Mouse (Mus musculus) lung, embryonic 15.5 days (tissue): ENCODE results near the gene Cpb2. TPM values are rescaled to one million over a fixed set of nuclear protein-coding genes. Genes with fewer than 3 reads are reported as not detected.

Source experiments
- ATAC-seq: fragments of 200-750 bp; cut with Nextera tagmentation; 2 replicates; pipeline ENCODE4 v1.8.0; 2017; ENCODE audit warnings: moderate number of reproducible peaks, borderline replicate concordance; ENCODE audit not compliant: low FRiP score, low TSS enrichment; ENCODE audit errors: extremely low read depth
- H3K27ac ChIP-seq: fragments of 300-500 bp; sonication (generic); 2 replicates; pipeline ENCODE4 v1.5.1; 2015; ENCODE audit warnings: moderate library complexity, mild to moderate bottlenecking, inconsistent platforms
- H3K27me3 ChIP-seq: fragments of 300-500 bp; sonication (generic); 2 replicates; pipeline ENCODE4 v1.6.1; 2015; ENCODE audit warnings: inconsistent platforms
- H3K36me3 ChIP-seq: fragments of 300-500 bp; sonication (generic); 2 replicates; pipeline ENCODE4 v1.6.1; 2015; ENCODE audit warnings: inconsistent platforms
- H3K4me1 ChIP-seq: fragments of 300-500 bp; sonication (generic); 2 replicates; pipeline ENCODE4 v1.6.1; 2015; ENCODE audit warnings: inconsistent platforms
- H3K4me2 ChIP-seq: fragments of 300-500 bp; sonication (generic); 2 replicates; pipeline ENCODE4 v1.6.1; 2015; ENCODE audit warnings: inconsistent platforms, mild to moderate bottlenecking, moderate library complexity
- H3K4me3 ChIP-seq: fragments of 300-500 bp; sonication (generic); 2 replicates; pipeline ENCODE4 v1.5.1; 2015; ENCODE audit warnings: mild to moderate bottlenecking, inconsistent platforms
- H3K9ac ChIP-seq: fragments of 300-500 bp; sonication (generic); 2 replicates; pipeline ENCODE4 v1.6.1; 2015; ENCODE audit warnings: inconsistent platforms
- H3K9me3 ChIP-seq: fragments of 300-500 bp; sonication (generic); 2 replicates; pipeline ENCODE4 v1.6.1; 2016; ENCODE audit warnings: inconsistent platforms
- WGBS: fragments of 180-500 bp; shearing (Covaris S2); methylation state at CpG from one replicate; pipeline ENCODE4 v1.1.7; 2015; 5-methylcytosine and 5-hydroxymethylcytosine counted together
- polyA plus RNA-seq: library from polyadenylated mRNA; unstranded; fragments of >200 nt; fragmentation: Nextera tagmentation; extraction: Ambion mirVana; gene quantifications from 2 replicates; pipeline ENCODE4 v1.2.1, GENCODE M21; 2015

Gene Cpb2
- polyA plus RNA-seq, 1 experiment from 2014 or later, result not detected

DNA sequence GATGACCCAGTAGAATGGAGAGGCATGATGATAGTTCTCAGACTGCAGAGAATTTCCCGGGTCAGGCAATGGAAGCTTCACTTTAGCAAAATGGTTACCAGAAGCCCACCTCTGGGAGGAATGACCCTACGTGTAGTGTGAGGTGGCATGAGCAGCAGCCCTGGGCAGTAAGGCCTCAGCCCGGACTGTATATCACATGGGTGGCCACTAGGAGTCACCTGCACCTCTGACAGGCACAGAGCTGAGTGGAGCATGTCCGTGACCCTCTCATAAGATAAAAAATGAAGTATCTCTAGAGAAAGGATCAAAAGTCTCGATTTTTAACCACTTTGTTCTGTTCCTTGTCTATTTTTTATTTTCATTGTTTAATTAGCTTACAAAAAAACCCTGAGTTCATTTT lies 14.4 kb downstream of the Cpb2 start:
- ATAC-seq, result no peak
- Histone ChIP-seq H3K36me3 (no peaks in the 10 kb centered on the region), H3K27me3 (no peaks in the 10 kb centered on the region), H3K27ac (no peak overlapping the region), H3K9ac (no peak overlapping the region), H3K4me1 (no peaks in the 10 kb centered on the region), H3K9me3 (no peaks in the 10 kb centered on the region), H3K4me2 (no peak overlapping the region), H3K4me3 (no peak overlapping the region)
- 38% methylated on average over 5 of the region's 5 CpGs for WGBS

DNA sequence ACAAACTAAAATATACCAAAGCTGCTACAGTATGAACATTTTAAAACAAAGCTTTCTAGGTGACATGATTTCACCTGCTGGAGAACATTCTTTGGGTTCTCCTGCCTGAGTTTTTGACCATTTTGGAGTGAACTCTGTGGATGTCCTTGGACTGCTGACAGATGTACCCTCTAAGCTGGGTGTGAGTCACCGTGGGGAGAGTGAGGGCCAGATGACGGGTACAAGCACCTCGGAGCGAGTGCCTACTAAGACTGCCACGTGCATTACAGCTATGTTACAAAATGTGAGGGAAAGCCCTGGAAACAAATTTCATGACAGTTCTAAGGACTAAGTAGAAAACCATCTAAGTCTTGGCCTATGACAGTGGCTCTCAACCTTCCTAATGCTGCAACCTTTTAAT lies 27.4 kb downstream of the Cpb2 start:
- no peak overlapping the region for H3K27ac ChIP-seq
- no peak overlapping the region for H3K4me3 ChIP-seq
- WGBS, result 82% methylated on average over 5 of the region's 5 CpGs
- H3K9ac ChIP-seq, result no peak overlapping the region
- no peaks in the 10 kb centered on the region for H3K9me3 ChIP-seq
- H3K4me2 ChIP-seq, result no peak overlapping the region
- no peaks in the 10 kb centered on the region for H3K4me1 ChIP-seq
- H3K36me3 ChIP-seq, result no peaks in the 10 kb centered on the region
- H3K27me3 ChIP-seq, result 0 out of 2 replicates have a peak, but pooled peaks cover 3% of the 10 kb centered on the region
- ATAC-seq, result no peak

DNA sequence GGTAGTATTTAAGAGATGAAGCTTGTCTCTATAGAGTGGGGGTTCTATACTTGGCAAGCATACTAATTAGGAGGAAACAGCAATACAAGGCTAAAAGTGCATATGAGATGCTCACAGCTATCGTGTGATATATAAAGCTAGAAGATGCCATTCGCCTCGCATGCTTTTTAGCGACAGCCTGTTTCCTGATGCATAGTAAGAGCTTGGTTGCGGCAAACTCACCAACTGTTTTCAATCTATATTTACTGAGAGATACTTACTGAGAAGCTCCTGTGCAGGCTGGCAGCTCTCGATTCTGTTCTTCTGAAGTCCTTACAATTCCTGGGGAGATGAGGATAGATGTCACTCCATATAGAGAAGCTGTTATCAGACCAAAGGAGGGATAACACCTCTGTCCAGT lies 37.6 kb downstream of the Cpb2 start:
- no peaks in the 10 kb centered on the region for H3K9me3 ChIP-seq
- ATAC-seq, result no peak
- no peak overlapping the region for H3K9ac ChIP-seq
- H3K4me3 ChIP-seq, result no peak overlapping the region
- no peaks in the 10 kb centered on the region for H3K36me3 ChIP-seq
- no peak overlapping the region for H3K27ac ChIP-seq
- WGBS, result 79% methylated on average over 6 of the region's 6 CpGs
- H3K4me2 ChIP-seq, result no peak overlapping the region
- H3K27me3 ChIP-seq, result no peaks in the 10 kb centered on the region
- H3K4me1 ChIP-seq, result peaks cover 9% of the 10 kb centered on the region

DNA sequence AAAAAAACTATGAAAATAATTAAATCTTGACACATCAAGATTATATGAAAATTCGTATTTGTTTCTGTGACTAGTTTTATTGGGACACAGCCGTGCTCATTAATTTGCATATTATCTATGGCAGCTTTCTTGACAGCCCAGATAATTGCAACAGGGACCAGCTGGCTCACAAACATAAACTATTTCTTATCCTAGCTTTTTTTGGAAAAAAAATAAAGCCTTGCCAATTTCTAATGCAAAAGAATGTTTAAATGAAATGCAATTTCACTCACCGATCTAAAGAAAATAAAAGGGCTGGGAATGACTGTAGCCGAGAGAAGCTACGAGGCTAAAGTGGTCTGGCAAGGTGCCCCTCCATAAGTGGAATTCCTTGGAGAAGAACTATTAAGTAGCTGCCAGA lies 38.3 kb downstream of the Cpb2 start:
- H3K9ac ChIP-seq, result no peak overlapping the region
- no peaks in the 10 kb centered on the region for H3K27me3 ChIP-seq
- WGBS, result 23% methylated on average over 5 of the region's 5 CpGs
- peak; percentile 12; the same call in 1 of the 2 replicates for ATAC-seq
- H3K36me3 ChIP-seq, result no peaks in the 10 kb centered on the region
- H3K4me1 ChIP-seq, result peaks cover 15% of the 10 kb centered on the region
- H3K9me3 ChIP-seq, result no peaks in the 10 kb centered on the region
- no peak overlapping the region for H3K27ac ChIP-seq
- no peak overlapping the region for H3K4me3 ChIP-seq
- H3K4me2 ChIP-seq, result no peak overlapping the region

DNA sequence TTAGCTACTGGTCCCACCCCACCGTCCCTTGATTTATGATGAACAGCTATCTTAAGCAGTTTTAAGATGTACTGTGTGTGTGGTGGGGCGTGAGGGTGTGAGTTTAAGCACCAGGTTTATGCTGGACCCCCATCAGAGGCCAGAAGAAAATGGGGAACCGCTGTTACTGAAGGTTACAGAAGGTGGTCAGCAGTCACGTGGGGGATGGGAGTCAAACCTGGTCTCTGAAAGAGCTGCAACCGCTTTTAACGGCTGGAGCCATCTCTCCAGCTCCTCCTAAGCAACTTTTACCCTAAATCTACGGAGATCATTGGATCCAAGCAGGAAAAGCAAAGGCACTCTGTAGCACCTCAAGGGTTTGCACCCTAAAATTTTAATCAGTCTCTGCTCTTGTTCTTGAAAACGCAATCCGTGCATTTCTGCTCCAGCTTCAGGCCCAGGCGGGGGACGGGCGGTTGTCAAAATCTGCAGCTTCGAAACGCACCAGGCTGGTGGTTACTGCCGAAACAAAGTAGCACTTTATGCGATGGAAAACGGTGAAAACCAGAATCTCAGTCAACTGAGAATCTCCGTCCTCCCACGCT lies 41.6 kb downstream of the Cpb2 start:
- WGBS, result 5% methylated on average over 19 of the region's 19 CpGs
- peaks cover 16% of the 10 kb centered on the region for H3K4me1 ChIP-seq
- H3K36me3 ChIP-seq, result no peaks in the 10 kb centered on the region
- peak overlapping the region; percentile 78 for H3K4me2 ChIP-seq
- H3K27ac ChIP-seq, result peak overlapping the region; percentile 58
- peak overlapping the region; percentile 89 for H3K9ac ChIP-seq
- H3K27me3 ChIP-seq, result no peaks in the 10 kb centered on the region
- ATAC-seq, result no peak
- peak overlapping the region; percentile 97 for H3K4me3 ChIP-seq
- H3K9me3 ChIP-seq, result no peaks in the 10 kb centered on the region

DNA sequence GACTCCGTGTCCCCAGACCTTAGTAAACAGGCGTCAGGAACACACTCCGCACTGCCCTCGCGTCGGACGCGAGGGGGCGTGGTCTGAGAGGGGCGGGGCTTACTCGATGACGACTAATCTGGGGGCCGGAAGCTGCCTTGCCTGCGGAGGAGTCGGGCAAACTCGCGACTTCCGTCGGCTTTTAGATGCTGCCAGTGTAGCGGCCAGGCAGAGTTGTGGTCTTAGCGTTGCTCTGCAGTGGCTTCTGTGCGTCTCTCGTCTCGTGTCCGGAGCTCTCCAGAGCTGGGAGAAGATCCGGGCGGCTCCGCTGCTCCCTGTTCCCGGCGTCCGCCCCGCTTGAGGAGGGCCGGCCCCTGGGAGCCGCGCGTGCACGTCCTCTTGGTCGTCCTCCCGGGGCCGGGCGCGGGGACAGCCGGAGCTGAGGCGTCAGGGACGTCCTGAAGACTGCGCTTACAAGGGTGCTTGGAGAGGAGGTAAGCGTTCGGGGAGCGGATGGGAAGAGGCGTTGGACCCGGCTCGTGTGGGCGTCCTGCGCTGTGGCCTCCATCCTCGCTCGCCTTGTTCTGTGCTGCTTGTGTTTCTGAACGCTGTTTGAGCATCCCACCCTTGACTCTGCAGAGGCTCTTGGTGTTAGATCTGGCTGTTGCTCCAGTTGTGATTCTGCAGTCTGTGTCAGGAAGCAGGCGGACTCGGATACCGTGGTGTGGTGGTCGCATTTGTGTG lies 42.3 kb downstream of the Cpb2 start, which contains the start of gene Zc3h13:
Gene Zc3h13 (plus strand): TSS at position 181 of the 723 bp plus-strand sequence.
- under 1% methylated on average over 60 of the region's 61 CpGs for WGBS
- H3K4me3 ChIP-seq, result peak within 1 kb of the TSS; percentile 97
- H3K9ac ChIP-seq, result peak within 1 kb of the TSS; percentile 89
- H3K9me3 ChIP-seq, result no peaks in the 10 kb centered on the region
- H3K27ac ChIP-seq, result peak within 1 kb of the TSS; percentile 81
- peak; percentile 99 for ATAC-seq
- no peaks in the 10 kb centered on the region for H3K27me3 ChIP-seq
- H3K4me2 ChIP-seq, result peak within 1 kb of the TSS; percentile 78
- H3K36me3 ChIP-seq, result no peaks in the 10 kb centered on the region
- H3K4me1 ChIP-seq, result peaks cover 16% of the 10 kb centered on the region

DNA sequence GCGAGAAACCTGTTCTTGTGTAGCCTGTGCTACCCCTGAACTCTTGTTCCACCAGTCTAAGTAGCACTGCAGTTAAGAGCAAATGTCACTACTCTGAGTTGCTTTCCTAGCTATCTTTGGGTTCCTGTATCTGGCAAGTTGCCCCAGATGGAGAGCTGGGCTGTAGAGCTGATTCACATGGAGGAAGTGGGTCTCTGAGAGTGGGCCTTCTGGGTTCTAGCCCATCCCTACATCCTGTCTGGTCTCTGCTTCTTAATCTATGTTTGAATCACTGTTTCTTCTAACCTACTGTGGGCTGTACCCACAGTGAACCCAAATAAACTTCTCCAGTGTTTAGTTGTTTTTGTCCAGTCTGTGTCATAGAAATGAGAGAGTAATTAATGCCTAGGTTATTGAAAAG lies 59.0 kb downstream of the Cpb2 start:
- H3K9ac ChIP-seq, result no peak overlapping the region
- H3K36me3 ChIP-seq, result no peaks in the 10 kb centered on the region
- no peaks in the 10 kb centered on the region for H3K4me1 ChIP-seq
- no peaks in the 10 kb centered on the region for H3K27me3 ChIP-seq
- ATAC-seq, result no peak
- no peak overlapping the region for H3K4me3 ChIP-seq
- 95% methylated on average over 1 of the region's 1 CpGs for WGBS
- H3K9me3 ChIP-seq, result no peaks in the 10 kb centered on the region
- H3K27ac ChIP-seq, result no peak overlapping the region
- H3K4me2 ChIP-seq, result no peak overlapping the region

DNA sequence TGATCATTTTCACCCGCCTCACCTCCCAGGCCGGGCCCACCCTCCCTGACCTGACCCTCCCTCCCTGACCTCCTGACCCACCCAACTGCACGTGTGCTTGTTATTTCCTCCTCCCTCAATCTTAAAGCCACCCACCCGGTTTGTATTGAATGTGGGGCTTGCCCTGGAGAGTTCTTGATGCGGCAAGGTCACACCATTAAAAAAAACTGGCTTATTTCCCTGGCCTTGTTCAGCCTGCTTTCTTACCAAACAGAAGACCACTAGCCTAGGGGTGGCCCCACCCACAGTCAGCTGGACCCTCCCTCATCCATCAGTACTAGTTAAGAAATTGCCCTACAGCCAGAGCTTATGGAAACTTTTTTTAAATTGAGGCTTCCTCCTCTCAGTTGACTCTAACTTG lies 61.7 kb downstream of the Cpb2 start:
- Histone ChIP-seq H3K4me2 (no peak overlapping the region), H3K4me1 (no peaks in the 10 kb centered on the region), H3K36me3 (no peaks in the 10 kb centered on the region), H3K4me3 (no peak overlapping the region), H3K9me3 (no peaks in the 10 kb centered on the region), H3K27ac (no peak overlapping the region), H3K9ac (no peak overlapping the region), H3K27me3 (no peaks in the 10 kb centered on the region)
- 50% methylated on average over 5 of the region's 5 CpGs for WGBS
- ATAC-seq, result no peak; the same call in 1 of the 2 replicates

DNA sequence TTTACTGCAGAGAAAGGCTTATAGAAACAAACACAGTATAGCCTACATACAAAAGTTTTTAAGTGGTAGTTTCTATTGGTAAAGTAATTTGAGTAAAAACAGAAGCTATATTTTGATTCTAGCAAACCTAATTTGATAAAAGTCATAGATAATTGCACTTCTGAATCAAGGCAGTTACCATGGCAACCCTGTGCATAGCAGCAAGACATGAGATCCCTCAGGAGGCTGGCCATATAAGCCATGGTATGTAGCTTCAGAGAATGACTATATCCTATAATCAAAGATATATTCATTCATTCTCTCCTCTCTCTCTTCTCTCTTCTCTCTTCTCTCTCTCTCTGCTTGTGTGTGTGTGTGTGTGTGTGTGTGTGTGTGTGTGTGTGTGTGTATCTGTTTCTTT lies 65.8 kb downstream of the Cpb2 start:
- H3K4me2 ChIP-seq, result no peak overlapping the region
- H3K9me3 ChIP-seq, result no peaks in the 10 kb centered on the region
- no peak overlapping the region for H3K4me3 ChIP-seq
- H3K27ac ChIP-seq, result no peak overlapping the region
- H3K9ac ChIP-seq, result no peak overlapping the region
- no peaks in the 10 kb centered on the region for H3K4me1 ChIP-seq
- ATAC-seq, result no peak
- no peaks in the 10 kb centered on the region; the same call in 1 of the 2 replicates for H3K36me3 ChIP-seq
- H3K27me3 ChIP-seq, result no peaks in the 10 kb centered on the region

DNA sequence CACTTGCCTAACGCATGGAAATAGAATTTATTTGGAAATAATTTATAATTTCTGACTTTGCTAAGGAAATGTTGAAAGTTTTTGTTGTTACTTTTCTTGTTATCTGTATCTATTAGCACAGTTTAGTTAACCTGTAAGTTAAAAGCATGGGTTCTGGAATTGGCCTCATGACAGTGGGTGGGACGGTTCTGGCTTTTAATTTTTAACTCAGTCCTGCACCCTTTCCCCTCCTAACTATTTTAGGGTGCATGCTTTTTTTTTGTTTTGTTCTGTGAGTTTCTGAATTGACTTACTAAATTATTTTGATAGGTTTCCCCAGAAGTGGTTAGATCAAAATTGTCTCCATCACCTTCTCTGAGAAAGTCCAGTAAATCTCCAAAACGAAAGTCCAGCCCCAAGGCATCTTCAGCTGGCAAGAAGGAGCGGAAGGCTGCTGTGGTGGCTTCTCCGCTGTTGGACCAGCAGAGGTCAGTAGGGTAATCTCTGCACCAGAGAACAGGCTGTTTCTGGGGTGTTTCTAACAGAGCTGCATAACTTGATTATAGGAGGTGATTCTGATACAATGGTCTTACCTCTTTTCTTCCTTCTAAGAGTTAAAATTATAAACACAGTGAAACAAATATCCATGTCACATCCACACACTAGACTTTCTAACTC lies 67.4 kb downstream of the Cpb2 start:
- H3K4me3 ChIP-seq, result no peak overlapping the region
- H3K27me3 ChIP-seq, result no peaks in the 10 kb centered on the region
- no peak for ATAC-seq
- H3K27ac ChIP-seq, result no peak overlapping the region
- no peak overlapping the region for H3K4me2 ChIP-seq
- H3K9ac ChIP-seq, result no peak overlapping the region
- no peaks in the 10 kb centered on the region for H3K9me3 ChIP-seq
- H3K4me1 ChIP-seq, result no peaks in the 10 kb centered on the region
- 67% methylated on average over 5 of the region's 5 CpGs for WGBS
- H3K36me3 ChIP-seq, result no peaks in the 10 kb centered on the region; the same call in 1 of the 2 replicates

DNA sequence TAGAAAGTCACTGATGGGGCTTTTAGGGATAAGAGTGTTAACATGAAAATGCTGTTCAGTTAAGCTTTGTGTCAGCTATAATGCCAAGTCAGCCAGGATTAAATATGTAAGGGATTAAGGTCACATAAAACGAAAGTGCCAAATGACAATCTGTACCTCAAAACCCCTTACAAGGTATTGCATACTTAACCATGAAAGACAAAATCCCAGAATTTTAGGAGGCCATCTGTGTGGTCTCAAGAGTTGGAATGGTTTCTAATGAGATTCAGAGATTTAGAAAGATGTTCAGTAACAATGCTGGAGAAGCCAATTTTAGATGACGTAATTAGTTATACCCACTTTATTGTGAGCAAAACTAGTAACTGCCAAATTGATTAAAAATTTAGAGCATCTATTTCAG lies 72.4 kb downstream of the Cpb2 start:
- Histone ChIP-seq H3K27ac (no peak overlapping the region), H3K9ac (no peak overlapping the region), H3K4me1 (no peaks in the 10 kb centered on the region), H3K27me3 (no peaks in the 10 kb centered on the region), H3K4me2 (no peak overlapping the region), H3K36me3 (no peaks in the 10 kb centered on the region; the same call in 1 of the 2 replicates), H3K9me3 (no peaks in the 10 kb centered on the region), H3K4me3 (no peak overlapping the region)
- ATAC-seq, result no peak
- WGBS, result 88% methylated on average over 2 of the region's 2 CpGs

DNA sequence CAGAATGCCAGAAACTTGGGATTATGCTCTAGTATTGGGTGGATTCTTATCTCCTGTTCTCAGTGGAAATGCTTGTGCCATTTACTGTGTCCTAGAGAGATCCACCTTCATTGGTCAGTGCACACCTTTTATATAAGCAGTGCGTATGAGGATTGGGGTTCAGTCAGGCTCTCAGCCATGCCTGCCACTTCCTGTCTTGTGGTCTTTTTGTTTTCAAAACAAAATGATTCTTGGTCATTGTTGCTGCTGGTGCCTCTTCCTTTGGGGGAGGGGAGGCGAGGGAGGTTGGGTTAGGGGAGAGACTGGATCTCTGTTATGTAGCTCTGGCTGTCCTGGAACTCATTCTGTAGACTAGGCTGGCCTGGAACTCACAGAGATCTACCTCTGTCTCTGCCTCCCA lies 76.6 kb downstream of the Cpb2 start:
- 80% methylated on average over 2 of the region's 2 CpGs for WGBS
- no peak for ATAC-seq
- no peak overlapping the region for H3K4me2 ChIP-seq

More for the DNA sequence above, 76.6 kb downstream of the Cpb2 start:
- no peak overlapping the region for H3K9ac ChIP-seq
- H3K9me3 ChIP-seq, result no peaks in the 10 kb centered on the region
- H3K36me3 ChIP-seq, result peaks cover 21% of the 10 kb centered on the region
- H3K4me1 ChIP-seq, result no peaks in the 10 kb centered on the region
- H3K27me3 ChIP-seq, result no peaks in the 10 kb centered on the region
- H3K27ac ChIP-seq, result no peak overlapping the region
- no peak overlapping the region for H3K4me3 ChIP-seq
